11 mouse cellular contexts compared by ENCODE assay signal in genomic region chr13:101439041-101439440, GRCm38 (mm10).
DNase-seq lines count a peak whose midpoint lies in the region; ATAC-seq and TF ChIP-seq lines count a peak whose summit lies in the region.
"Had no signal": no experiment of that assay in that cellular context is flagged by ENCODE, and none has a peak within 500 bp of the region (broad histone marks: within the 10 kb centered on the region; RNA-seq: fewer than 3 reads in every experiment).

No protein-coding gene starts in this region.

- TF ChIP-seq CTCF in kidney, postnatal 0 days (IDR thresholded peaks at IDR 0.05; ENCODE audit: low read depth), result no peak

- peak; percentile 38 for DNase-seq in kidney, postnatal 0 days (ENCODE audit: low spot score)
- DNase-seq in kidney, postnatal 25 days, result no peak
- peak; percentile 39 for DNase-seq in WW6 (ENCODE audit: low read depth, low spot score)
- peak; percentile 92 for DNase-seq in cerebellum, adult 9-10 months
- peak; percentile 22 to 30 for DNase-seq in gastrocnemius, adult 8-10 months (ENCODE audit: low spot score in 2 of 2)
- no peak for DNase-seq in ovary, postnatal 36 days (ENCODE audit: low spot score)
- no peak for DNase-seq in thymus, postnatal 25 days
- DNase-seq in heart, adult 8-10 months (ENCODE audit: low spot score), result no peak

- 20% methylated on average over 6 of the region's 6 CpGs for WGBS in kidney, postnatal 0 days

- peaks cover 3% of the 10 kb centered on the region; the same call in 1 of the 2 replicates for H3K4me1 ChIP-seq in kidney, postnatal 0 days (replicated peaks; ENCODE audit: insufficient read depth, low read length)
- H3K4me1 ChIP-seq: heart, embryonic 15.5 days had no signal

- no peak overlapping the region for H3K27ac ChIP-seq in kidney, postnatal 0 days
- H3K27ac ChIP-seq: heart, embryonic 15.5 days; midbrain, embryonic 12.5 days had no signal

- no peak overlapping the region for H3K9ac ChIP-seq in kidney, postnatal 0 days (ENCODE audit: low read depth, low read length)
- H3K9ac ChIP-seq: heart, embryonic 15.5 days; midbrain, embryonic 12.5 days had no signal

- no peaks in the 10 kb centered on the region for H3K9me3 ChIP-seq in kidney, postnatal 0 days (replicated peaks; ENCODE audit: low read length)
- H3K9me3 ChIP-seq: heart, embryonic 15.5 days; midbrain, embryonic 12.5 days had no signal

- no peaks in the 10 kb centered on the region for H3K27me3 ChIP-seq in kidney, postnatal 0 days (ENCODE audit: insufficient read depth, low read length)
- H3K27me3 ChIP-seq: heart, embryonic 15.5 days; midbrain, embryonic 12.5 days had no signal

- H3K4me2 ChIP-seq in kidney, postnatal 0 days (ENCODE audit: low read length), result no peak overlapping the region
- H3K4me2 ChIP-seq: heart, embryonic 15.5 days; liver, embryonic 11.5 days; midbrain, embryonic 12.5 days had no signal

- no peak for ATAC-seq in kidney, postnatal 0 days (replicated peaks; ENCODE audit: low FRiP score, low read depth)

- H3K36me3 ChIP-seq in kidney, postnatal 0 days (ENCODE audit: insufficient read depth, low read length), result no peaks in the 10 kb centered on the region
- H3K36me3 ChIP-seq: heart, embryonic 15.5 days; midbrain, embryonic 12.5 days had no signal

- no peak overlapping the region for H3K4me3 ChIP-seq in kidney, postnatal 0 days (replicated peaks; ENCODE audit: low read depth, low read length)
- H3K4me3 ChIP-seq: heart, embryonic 15.5 days; midbrain, embryonic 12.5 days had no signal

Comparison
In these comparisons a context has a peak if more than half of its experiments do, and no peak if none do; other contexts are left out.
1. DNase-seq: peak in kidney, postnatal 0 days (single experiment), WW6 (single experiment), cerebellum, adult 9-10 months (single experiment) and gastrocnemius, adult 8-10 months (2 of 2); none in kidney, postnatal 25 days (0 of 2), ovary, postnatal 36 days (single experiment), thymus, postnatal 25 days (single experiment) and heart, adult 8-10 months (single experiment).